Mouse (Mus musculus) E14TG2a.4 (cell line): Measurements from ENCODE around the gene Tnks2.

Experiments
- CTCF ChIP-seq: conservative IDR thresholded peaks from 2 replicates; pipeline ENCODE4 v1.5.1; 2014; ENCODE audit warnings: low read length
- NANOG ChIP-seq: IDR thresholded peaks from 2 replicates; pipeline ENCODE4 v1.6.1; 2014; ENCODE audit warnings: borderline replicate concordance, low read length, mixed read lengths
- POU5F1 ChIP-seq: IDR thresholded peaks from 2 replicates; pipeline ENCODE4 v1.6.1; 2014; ENCODE audit warnings: low read length, borderline replicate concordance

DNA sequence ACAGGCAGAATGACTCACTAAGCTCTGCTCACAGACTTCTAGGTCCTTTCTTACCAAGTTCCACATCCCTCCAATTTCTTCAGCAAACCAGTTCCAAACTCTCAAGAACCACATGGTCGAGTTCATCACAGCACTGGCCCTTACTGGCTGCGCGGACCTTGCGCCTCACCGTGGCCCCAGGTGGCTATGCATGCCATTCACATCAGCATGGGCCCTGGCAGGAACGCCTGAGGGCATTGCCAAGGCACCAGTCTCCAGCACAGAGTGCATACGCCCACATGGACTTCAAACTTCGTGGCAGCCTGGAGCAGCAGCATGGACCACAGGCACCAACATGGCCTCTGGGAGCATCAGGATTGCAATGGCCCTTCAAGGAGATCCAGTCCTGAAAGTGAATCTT lies 5.7 kb upstream of the Tnks2 start:
- TF ChIP-seq CTCF (no peak), POU5F1 (no peak), NANOG (no peak)
